8 mouse cellular contexts compared by ENCODE assay signal in the genomic region with DNA sequence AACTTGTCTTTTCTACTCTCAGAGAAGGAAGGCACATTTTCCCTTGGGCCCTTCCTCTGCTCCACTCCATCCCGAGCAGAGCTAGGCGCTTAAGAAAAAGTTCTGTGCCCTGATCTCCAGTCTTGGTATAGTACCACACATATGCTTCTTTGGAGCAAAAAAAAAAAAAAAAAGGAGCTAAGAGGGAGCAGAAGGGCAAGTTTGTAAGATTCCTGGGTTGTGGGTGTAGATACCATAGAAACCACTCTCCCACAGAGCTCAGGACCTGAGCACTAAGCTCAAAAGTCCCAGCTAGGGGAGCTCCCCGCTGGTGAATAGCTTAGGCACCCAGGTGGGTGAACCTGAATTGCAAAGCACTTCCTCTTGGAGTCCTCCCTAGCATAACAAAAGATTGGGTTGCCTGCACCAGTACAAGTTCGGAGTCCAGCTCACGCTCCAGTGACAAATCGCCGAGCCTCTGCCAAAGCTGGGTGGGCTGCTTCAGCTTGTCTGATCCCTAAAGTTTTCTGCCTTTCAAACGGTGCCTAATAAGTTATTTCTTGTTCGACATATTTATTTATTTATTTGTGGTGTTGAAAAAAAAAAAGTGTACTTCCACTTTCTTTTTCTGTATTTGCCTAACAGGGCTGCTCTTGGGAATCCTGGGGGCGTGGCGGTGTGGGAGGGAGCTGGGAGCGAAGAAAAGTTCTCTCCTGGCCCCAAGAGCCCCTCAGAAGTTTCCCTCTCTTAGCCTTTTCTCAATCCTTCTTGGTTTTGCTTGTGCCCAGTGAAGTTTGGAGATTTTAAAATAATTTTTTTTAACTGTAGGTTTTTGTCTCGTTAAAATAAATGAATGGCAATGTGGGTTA. TPM values are rescaled to one million over a fixed set of nuclear protein-coding genes. Genes with fewer than 3 reads are reported as not detected.
DNase-seq lines count a peak whose midpoint lies in the region; ATAC-seq and TF ChIP-seq lines count a peak whose summit lies in the region.

No protein-coding gene starts in this region.

- peaks cover 38% of the 10 kb centered on the region for H3K27me3 ChIP-seq in limb, embryonic 15.5 days
- peaks cover 10% of the 10 kb centered on the region for H3K27me3 ChIP-seq in small intestine, adult 2 months (ENCODE audit: control insufficient read depth, insufficient read depth, low read length)

- WGBS in limb, embryonic 15.5 days: 8% methylated on average over 13 of the region's 13 CpGs
- 7% methylated on average over 13 of the region's 13 CpGs for WGBS in small intestine, adult 2 months

- TF ChIP-seq CTCF in gastrocnemius, adult 2 months (IDR thresholded peaks at IDR 0.05): no peak
- TF ChIP-seq CTCF in brain, embryonic 14.5 days (IDR thresholded peaks at IDR 0.05; ENCODE audit: borderline replicate concordance, extremely low read depth, insufficient read depth, insufficient read length): no peak
- no peak for TF ChIP-seq CTCF in small intestine, adult 2 months (IDR thresholded peaks at IDR 0.05; ENCODE audit: extremely low read depth, insufficient read length, insufficient replicate concordance, low read depth, low read length)

- no peak overlapping the region for H3K9ac ChIP-seq in limb, embryonic 15.5 days

- no peaks in the 10 kb centered on the region for H3K9me3 ChIP-seq in limb, embryonic 15.5 days

- no peak for TF ChIP-seq POLR2A in brain, embryonic 14.5 days (IDR thresholded peaks at IDR 0.05; ENCODE audit: borderline replicate concordance, extremely low read depth, insufficient read depth, insufficient read length, poor library complexity, severe bottlenecking)
- TF ChIP-seq POLR2A in small intestine, adult 2 months (IDR thresholded peaks at IDR 0.05; ENCODE audit: low read depth, low read length): 0 out of 2 replicates have a peak, but pooled peaks have one; percentile 14

- peak overlapping the region; percentile 66 for H3K4me3 ChIP-seq in gastrocnemius, adult 2 months
- peak overlapping the region; percentile 43 for H3K4me3 ChIP-seq in limb, embryonic 15.5 days
- H3K4me3 ChIP-seq in small intestine, adult 2 months (ENCODE audit: low read depth, low read length): peak overlapping the region; percentile 61

- H3K27ac ChIP-seq in gastrocnemius, adult 2 months: peak overlapping the region; percentile 52
- no peak overlapping the region for H3K27ac ChIP-seq in limb, embryonic 15.5 days
- H3K27ac ChIP-seq in small intestine, adult 2 months (ENCODE audit: insufficient read depth, low read depth, low read length): no peak overlapping the region

- peak; percentile 43 for DNase-seq in gastrocnemius, adult 2 months
- DNase-seq in gastrocnemius, postnatal 36 days: no peak
- peak; percentile 22 for DNase-seq in brain, embryonic 14.5 days (ENCODE audit: low read depth)
- DNase-seq in left cerebral cortex, adult 9 months (ENCODE audit: low spot score in 2 of 2): no peak
- DNase-seq in cerebellum, postnatal 10 days: no peak

- H3K4me2 ChIP-seq in limb, embryonic 15.5 days: peak overlapping the region; percentile 90

- H3K4me1 ChIP-seq in limb, embryonic 15.5 days: peaks cover 33% of the 10 kb centered on the region
- H3K4me1 ChIP-seq in small intestine, adult 2 months (ENCODE audit: control insufficient read depth, insufficient read depth, insufficient read length, low read length): peaks cover 10% of the 10 kb centered on the region

- H3K36me3 ChIP-seq in limb, embryonic 15.5 days: no peaks in the 10 kb centered on the region
- no peaks in the 10 kb centered on the region for H3K36me3 ChIP-seq in small intestine, adult 2 months (ENCODE audit: control insufficient read depth, insufficient read depth, low read length)

- ATAC-seq in hematopoietic stem cell, adult 5-6 weeks (replicated peaks in 1 of 2; ENCODE audit: insufficient read depth in 1 of 2, low FRiP score in 2 of 2, low TSS enrichment in 1 of 2, low read depth in 1 of 2, poor library complexity in 2 of 2, severe bottlenecking in 2 of 2): peak; percentile 10 to 50; a peak in 1 of 4 replicates
- no peak for ATAC-seq in limb, embryonic 15.5 days (ENCODE audit: insufficient number of reproducible peaks, low FRiP score, low TSS enrichment, low read depth)

- intact Hi-C loops in gastrocnemius, adult 2 months (cut with DNase I): loop anchor here (10.0 kb wide), 1 partner anchor 120 kb away; no protein-coding TSS in a partner anchor
- intact Hi-C loops in gastrocnemius, postnatal 36 days (cut with DNase I): no loop called here

RNA-seq across cellular contexts. Expression of a gene that starts 2.9 kb away (rescaled TPM):
- total RNA-seq in gastrocnemius, adult 2 months (2021): not detected
- total RNA-seq in gastrocnemius, postnatal 36 days (2021): under 1 TPM in 1 of 2 experiments, not detected in 1; 0.13 TPM
- polyA plus RNA-seq in brain, embryonic 14.5 days (2012; rRNA removed): 11.1 and 13.5 TPM in 2 replicates
- total RNA-seq in hematopoietic stem cell, adult 5-6 weeks (2017): not detected in 2 replicates
- polyA plus RNA-seq in limb, embryonic 15.5 days (2015; fragmentation: Nextera tagmentation; extraction: Ambion mirVana): 2.0 and 2.7 TPM in 2 replicates
- polyA plus RNA-seq in small intestine, adult 2 months (2012; rRNA removed): 2.3 and 5.4 TPM in 2 replicates

RNA-seq across cellular contexts. Expression of a gene that starts 54.6 kb away (rescaled TPM):
- total RNA-seq in gastrocnemius, adult 2 months (2021): 1 to 10 TPM; 2.5 to 4.2 TPM
- total RNA-seq in gastrocnemius, postnatal 36 days (2021): 1 to 10 TPM; 3.9 to 4.8 TPM
- 3.3 and 5.3 TPM in 2 replicates for polyA plus RNA-seq in brain, embryonic 14.5 days (2012; rRNA removed)
- 0.84 and 1.6 TPM in 2 replicates for total RNA-seq in hematopoietic stem cell, adult 5-6 weeks (2017)
- polyA plus RNA-seq in limb, embryonic 15.5 days (2015; fragmentation: Nextera tagmentation; extraction: Ambion mirVana): 20.5 and 22.1 TPM in 2 replicates
- 0.99 and 1.3 TPM in 2 replicates for polyA plus RNA-seq in small intestine, adult 2 months (2012; rRNA removed)

Comparison
In these comparisons a context has a peak if more than half of its experiments do, and no peak if none do; other contexts are left out.
1. DNase-seq: peak in gastrocnemius, adult 2 months (single experiment) and brain, embryonic 14.5 days (single experiment); none in gastrocnemius, postnatal 36 days (0 of 2), left cerebral cortex, adult 9 months (0 of 2) and cerebellum, postnatal 10 days (0 of 2).
2. Peak in every context shown above with its lines, with median percentiles within 50 percentile points of each other: H3K4me3 ChIP-seq.